Mouse (Mus musculus) G1E (cell line): ENCODE results near the gene Ptpn14.

Experiments used
- CTCF ChIP-seq: IDR thresholded peaks from 2 replicates; pipeline ENCODE4 v1.5.1; 2012; ENCODE audit warnings: low read depth, low read length, inconsistent platforms, mixed read lengths
- GATA1 ChIP-seq: IDR thresholded peaks from 2 replicates; pipeline ENCODE4 v1.6.1; 2012; ENCODE audit warnings: borderline replicate concordance, low read length, inconsistent platforms, mixed read lengths
- GATA2 ChIP-seq: IDR thresholded peaks from 2 replicates; pipeline ENCODE4 v1.6.1; 2012; ENCODE audit warnings: low read depth, low read length, inconsistent platforms, borderline replicate concordance
- POLR2AphosphoS5 ChIP-seq: IDR thresholded peaks from 2 replicates; pipeline ENCODE4 v1.6.1; 2012; ENCODE audit warnings: low read depth, low read length, inconsistent platforms; ENCODE audit not compliant: insufficient replicate concordance
- TAL1 ChIP-seq: conservative IDR thresholded peaks from 2 replicates; pipeline ENCODE4 v1.6.1; 2012; ENCODE audit warnings: low read depth, low read length, inconsistent platforms, mixed read lengths

- no peak for TF ChIP-seq CTCF
- no peak for TF ChIP-seq GATA1
- TF ChIP-seq GATA2: no peak
- TF ChIP-seq TAL1: no peak
- TF ChIP-seq POLR2AphosphoS5: no peak
These were observed 105.3 kb downstream of the Ptpn14 start for GRCm38 (mm10) chr1:189833351-189833750.
